Mouse (Mus musculus) spleen, adult 12 weeks (tissue): ENCODE measurements around the gene Tekt5.

Experiments used
- DNase-seq: peaks from one replicate; pipeline ENCODE4 v3.0.0; 2022; ENCODE audit warnings: low spot score

The Tekt5 gene

GRCm38 (mm10) chr16:10394699-10395540 is at the start of gene Tekt5:
Gene Tekt5, minus strand, starts transcription at chr16:10395490.
- no peak for DNase-seq

- DNase-seq: no peak
Observed at GRCm38 (mm10) chr16:10443723-10444122, 48.4 kb upstream of the Tekt5 start.

- no peak for DNase-seq
Observed at GRCm38 (mm10) chr16:10441761-10442160, 46.5 kb upstream of the Tekt5 start.

- no peak for DNase-seq
Observed at GRCm38 (mm10) chr16:10441328-10441727, 46.0 kb upstream of the Tekt5 start.

GRCm38 (mm10) chr16:10438055-10438454 is 42.8 kb upstream of the Tekt5 start:
- DNase-seq: no peak

GRCm38 (mm10) chr16:10436166-10436565 is 40.9 kb upstream of the Tekt5 start:
- no peak for DNase-seq

GRCm38 (mm10) chr16:10433344-10433743 is 38.1 kb upstream of the Tekt5 start:
- DNase-seq: no peak

GRCm38 (mm10) chr16:10432387-10432786 is 37.1 kb upstream of the Tekt5 start:
- DNase-seq: no peak

GRCm38 (mm10) chr16:10431911-10432310 is 36.6 kb upstream of the Tekt5 start:
- no peak for DNase-seq

- DNase-seq: no peak
Observed at GRCm38 (mm10) chr16:10420447-10421054, 25.3 kb upstream of the Tekt5 start.

- no peak for DNase-seq
Observed at GRCm38 (mm10) chr16:10417723-10418259, 22.5 kb upstream of the Tekt5 start.

- no peak for DNase-seq
Observed at GRCm38 (mm10) chr16:10416866-10417265, 21.6 kb upstream of the Tekt5 start.

- peak; percentile 22 for DNase-seq
Observed at GRCm38 (mm10) chr16:10415976-10416375, 20.7 kb upstream of the Tekt5 start.

GRCm38 (mm10) chr16:10411764-10412746 is 16.8 kb upstream of the Tekt5 start, which contains the start of gene Nubp1:
Gene Nubp1, plus strand, starts transcription at chr16:10411948.
- DNase-seq: peak; percentile 89

- DNase-seq: peak; percentile 60
Observed at GRCm38 (mm10) chr16:10399160-10399559, 3.9 kb upstream of the Tekt5 start.

- DNase-seq: no peak
Observed at GRCm38 (mm10) chr16:10398755-10399154, 3.5 kb upstream of the Tekt5 start.

- no peak for DNase-seq
Observed at GRCm38 (mm10) chr16:10392587-10392986, 2.7 kb downstream of the Tekt5 start.

- DNase-seq: no peak
Observed at GRCm38 (mm10) chr16:10388634-10389365, 6.5 kb downstream of the Tekt5 start.

- no peak for DNase-seq
Observed at GRCm38 (mm10) chr16:10385261-10385660, 10.0 kb downstream of the Tekt5 start.

GRCm38 (mm10) chr16:10384544-10384943 is 10.7 kb downstream of the Tekt5 start:
- no peak for DNase-seq

GRCm38 (mm10) chr16:10384060-10384497 is 11.2 kb downstream of the Tekt5 start:
- DNase-seq: peak; percentile 36
